Mouse (Mus musculus): ENCODE results near the gene Eef1a2. TPM values are rescaled to one million over a fixed set of nuclear protein-coding genes. Genes with fewer than 3 reads are reported as not detected.
"Not testable (repeated sequence)": the region's sequence is repeated elsewhere in the genome, so short reads cannot be mapped to it uniquely, and the experiment has no call there.

The Eef1a2 gene
- 0.22 and 0.42 TPM in 2 replicates for polyA plus RNA-seq (2016; fragmentation: Nextera tagmentation; extraction: Ambion mirVana)

DNA sequence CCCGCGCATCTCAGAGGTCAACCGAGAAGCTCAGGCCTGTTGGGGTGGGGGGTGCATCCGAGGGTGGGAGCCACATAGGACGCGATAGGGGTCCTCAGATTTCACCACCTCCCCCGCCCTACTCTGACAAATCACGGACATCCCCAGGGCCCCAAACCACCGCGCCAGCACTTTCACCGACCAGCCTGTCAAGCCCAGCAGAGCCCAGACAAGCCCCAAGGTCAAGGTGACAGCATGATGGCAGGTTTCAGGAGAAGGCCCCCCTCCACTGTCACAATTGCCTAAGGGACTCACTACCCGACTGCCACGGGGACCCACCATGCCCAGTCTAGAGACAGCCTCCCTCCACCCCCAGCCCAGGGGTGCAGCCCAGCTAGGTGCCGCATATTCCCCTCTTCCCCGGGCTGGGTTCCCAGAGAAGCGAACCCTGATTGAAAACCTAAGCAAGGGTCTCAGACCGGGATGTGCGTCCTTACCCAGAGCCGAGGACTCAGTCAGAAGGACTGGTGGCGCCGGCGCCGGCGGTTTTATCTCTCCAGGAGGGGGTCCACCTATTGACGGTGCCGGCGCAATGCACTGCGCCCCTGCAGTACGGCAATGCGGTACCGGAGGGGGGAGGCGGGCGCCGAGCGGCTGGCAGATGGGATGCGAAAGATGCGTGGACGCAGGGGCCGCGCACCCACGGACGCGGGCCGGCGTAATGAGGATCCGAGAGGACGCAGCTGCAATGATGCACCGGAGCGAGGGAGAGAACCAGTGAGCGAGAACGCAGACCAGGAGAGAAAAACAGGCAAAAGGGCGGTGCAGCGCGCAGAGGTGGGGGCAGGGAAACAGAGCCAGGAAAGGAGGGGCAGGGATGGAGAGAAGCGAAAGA is at the start of gene Eef1a2:
Gene Eef1a2 (minus strand): TSS at position 767 of the 874 bp plus-strand sequence.
- WGBS = 3% methylated on average over 55 of the region's 55 CpGs
- Histone ChIP-seq H3K27me3 (peaks cover 46% of the 10 kb centered on the region), H3K27ac (no peak within 1 kb of the TSS), H3K4me3 (peak within 1 kb of the TSS; percentile 28), H3K9ac (no peak within 1 kb of the TSS), H3K36me3 (no peaks in the 10 kb centered on the region), H3K9me3 (no peaks in the 10 kb centered on the region), H3K4me1 (peaks cover 6% of the 10 kb centered on the region; the same call in 1 of the 2 replicates), H3K4me2 (replicated peaks) (peak within 1 kb of the TSS; percentile 43)
- ATAC-seq (ENCODE audit: insufficient number of reproducible peaks, insufficient read depth, low FRiP score, low TSS enrichment) = no peak

DNA sequence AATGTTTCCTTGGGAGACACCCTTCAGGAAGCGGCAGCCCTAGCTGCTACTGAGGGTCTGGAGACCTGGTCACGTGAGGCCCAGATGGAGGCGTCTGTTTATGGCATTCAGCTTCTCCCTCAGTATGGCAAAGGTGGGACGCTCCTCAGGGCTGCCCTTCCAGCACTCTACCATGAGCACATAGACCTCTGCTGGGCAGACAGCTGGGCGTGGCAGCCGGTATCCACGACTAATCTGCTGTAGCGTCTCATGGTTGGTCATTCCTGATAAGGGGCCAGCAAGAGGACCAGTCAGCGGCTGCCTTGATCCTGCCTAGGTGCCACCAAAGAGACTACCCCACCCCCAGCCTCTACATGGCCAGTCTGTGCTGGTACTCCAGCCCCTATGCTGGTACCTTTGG is 49.3 kb upstream of the Eef1a2 start:
- H3K4me2 ChIP-seq (replicated peaks) = no peak overlapping the region
- peaks cover 5% of the 10 kb centered on the region for H3K27me3 ChIP-seq
- no peaks in the 10 kb centered on the region for H3K4me1 ChIP-seq
- no peak overlapping the region for H3K27ac ChIP-seq
- no peak overlapping the region for H3K9ac ChIP-seq
- 81% methylated on average over 9 of the region's 9 CpGs for WGBS
- H3K4me3 ChIP-seq = no peak overlapping the region
- no peaks in the 10 kb centered on the region for H3K9me3 ChIP-seq
- no peak for ATAC-seq (ENCODE audit: insufficient number of reproducible peaks, insufficient read depth, low FRiP score, low TSS enrichment)
- H3K36me3 ChIP-seq = no peaks in the 10 kb centered on the region

DNA sequence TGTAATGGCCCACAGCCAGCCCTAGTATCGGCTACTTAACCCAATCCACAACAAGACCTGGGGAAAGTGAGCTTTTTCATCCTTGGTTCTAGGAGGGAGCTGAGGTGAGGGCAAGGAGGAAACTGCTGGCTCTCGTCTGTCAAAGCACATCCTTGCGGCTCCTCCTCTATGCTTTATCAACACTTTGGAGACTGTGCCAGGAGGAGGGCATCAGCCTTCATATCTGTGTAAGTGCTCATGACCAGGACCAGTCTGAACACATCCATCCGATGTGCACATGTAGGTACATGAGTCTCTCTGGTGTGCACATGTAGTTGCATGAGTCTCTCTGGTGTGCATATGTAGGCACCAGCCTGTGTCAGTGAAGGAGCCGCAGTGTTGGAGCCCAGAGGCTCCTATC is 48.9 kb upstream of the Eef1a2 start:
- peaks cover 3% of the 10 kb centered on the region for H3K27me3 ChIP-seq
- no peaks in the 10 kb centered on the region for H3K9me3 ChIP-seq
- no peak for ATAC-seq (ENCODE audit: insufficient number of reproducible peaks, insufficient read depth, low FRiP score, low TSS enrichment)
- WGBS = 84% methylated on average over 5 of the region's 5 CpGs
- no peak overlapping the region for H3K27ac ChIP-seq
- H3K4me2 ChIP-seq (replicated peaks) = no peak overlapping the region
- no peak overlapping the region for H3K4me3 ChIP-seq
- no peaks in the 10 kb centered on the region for H3K36me3 ChIP-seq
- no peaks in the 10 kb centered on the region for H3K4me1 ChIP-seq
- H3K9ac ChIP-seq = no peak overlapping the region

DNA sequence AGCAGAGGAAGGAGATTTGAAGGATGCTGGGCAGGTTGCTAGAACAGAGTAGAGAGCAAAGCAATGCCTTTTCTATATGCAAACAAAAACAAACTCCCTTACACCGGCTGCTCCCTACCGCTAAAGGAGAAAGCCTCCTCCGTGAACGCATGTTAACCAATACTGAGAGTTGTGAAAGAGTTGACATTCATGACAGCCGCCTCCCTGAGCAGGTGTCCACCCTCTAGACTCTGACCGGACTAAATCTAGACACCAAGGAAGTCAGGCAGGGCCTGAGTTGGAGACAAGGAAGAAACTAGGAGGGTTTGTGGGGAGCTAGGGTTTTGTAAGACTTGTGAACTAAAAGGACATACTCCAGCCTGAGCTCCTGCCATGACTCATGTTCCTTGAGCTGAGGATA is 46.1 kb upstream of the Eef1a2 start:
- Histone ChIP-seq H3K27ac (no peak overlapping the region), H3K36me3 (no peaks in the 10 kb centered on the region), H3K4me3 (no peak overlapping the region), H3K9ac (no peak overlapping the region), H3K4me1 (no peaks in the 10 kb centered on the region), H3K4me2 (replicated peaks) (no peak overlapping the region), H3K27me3 (no peaks in the 10 kb centered on the region; the same call in none of the 2 replicates), H3K9me3 (no peaks in the 10 kb centered on the region)
- 81% methylated on average over 6 of the region's 6 CpGs for WGBS
- no peak for ATAC-seq (ENCODE audit: insufficient number of reproducible peaks, insufficient read depth, low FRiP score, low TSS enrichment)

DNA sequence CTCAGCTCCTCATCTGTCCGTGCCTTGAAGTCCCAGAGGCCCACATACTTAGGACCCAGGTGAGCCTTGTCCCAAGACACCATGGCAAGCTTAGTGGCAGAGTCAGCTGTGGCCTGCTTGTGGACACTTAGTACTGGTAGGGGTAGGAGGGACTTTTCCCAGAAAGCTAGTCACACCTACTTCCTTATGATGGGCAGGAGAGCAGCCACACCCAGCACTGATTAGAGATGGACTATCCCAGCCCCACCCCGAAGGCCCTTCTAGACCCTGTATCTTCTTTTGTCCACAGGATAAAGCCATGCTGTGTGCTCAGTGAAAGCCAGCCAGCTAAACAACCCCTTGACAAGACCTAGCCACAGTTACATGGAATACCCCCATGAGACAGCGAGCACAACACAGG is 45.6 kb upstream of the Eef1a2 start, which contains the start of gene Ptk6:
Gene Ptk6 (minus strand): TSS at position 368 of the 400 bp plus-strand sequence.
- no peak for ATAC-seq (ENCODE audit: insufficient number of reproducible peaks, insufficient read depth, low FRiP score, low TSS enrichment)
- H3K9ac ChIP-seq = no peak within 1 kb of the TSS
- H3K9me3 ChIP-seq = no peaks in the 10 kb centered on the region
- no peaks in the 10 kb centered on the region for H3K4me1 ChIP-seq
- WGBS = 83% methylated on average over 3 of the region's 3 CpGs
- H3K36me3 ChIP-seq = no peaks in the 10 kb centered on the region
- no peak within 1 kb of the TSS for H3K4me3 ChIP-seq
- H3K27ac ChIP-seq = no peak within 1 kb of the TSS
- no peak within 1 kb of the TSS for H3K4me2 ChIP-seq (replicated peaks)
- no peaks in the 10 kb centered on the region; the same call in none of the 2 replicates for H3K27me3 ChIP-seq

DNA sequence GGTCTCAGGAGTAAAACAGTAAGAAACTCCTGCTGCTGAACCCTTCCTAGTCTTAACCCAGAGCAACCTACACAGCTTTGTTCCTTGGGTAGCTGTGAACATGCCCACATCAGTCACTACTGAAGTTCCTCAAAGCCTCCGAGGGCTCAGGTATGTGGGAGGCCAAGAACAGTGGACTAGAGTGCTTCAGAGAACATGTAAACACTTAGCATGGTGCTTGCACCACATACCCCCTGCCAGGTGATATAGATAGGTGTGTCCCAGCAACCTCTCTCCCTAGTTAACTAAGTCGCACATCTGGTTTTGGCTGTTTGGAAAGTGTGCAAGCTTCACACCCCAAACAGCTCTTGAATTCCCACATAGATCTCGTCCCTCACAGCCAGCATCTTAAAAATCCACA is 44.8 kb upstream of the Eef1a2 start:
- Histone ChIP-seq H3K4me2 (replicated peaks) (no peak overlapping the region), H3K4me1 (no peaks in the 10 kb centered on the region), H3K36me3 (no peaks in the 10 kb centered on the region), H3K9ac (no peak overlapping the region), H3K27ac (no peak overlapping the region), H3K27me3 (no peaks in the 10 kb centered on the region; the same call in none of the 2 replicates), H3K9me3 (no peaks in the 10 kb centered on the region), H3K4me3 (no peak overlapping the region)
- WGBS = 75% methylated on average over 3 of the region's 3 CpGs
- no peak for ATAC-seq (ENCODE audit: insufficient number of reproducible peaks, insufficient read depth, low FRiP score, low TSS enrichment)

DNA sequence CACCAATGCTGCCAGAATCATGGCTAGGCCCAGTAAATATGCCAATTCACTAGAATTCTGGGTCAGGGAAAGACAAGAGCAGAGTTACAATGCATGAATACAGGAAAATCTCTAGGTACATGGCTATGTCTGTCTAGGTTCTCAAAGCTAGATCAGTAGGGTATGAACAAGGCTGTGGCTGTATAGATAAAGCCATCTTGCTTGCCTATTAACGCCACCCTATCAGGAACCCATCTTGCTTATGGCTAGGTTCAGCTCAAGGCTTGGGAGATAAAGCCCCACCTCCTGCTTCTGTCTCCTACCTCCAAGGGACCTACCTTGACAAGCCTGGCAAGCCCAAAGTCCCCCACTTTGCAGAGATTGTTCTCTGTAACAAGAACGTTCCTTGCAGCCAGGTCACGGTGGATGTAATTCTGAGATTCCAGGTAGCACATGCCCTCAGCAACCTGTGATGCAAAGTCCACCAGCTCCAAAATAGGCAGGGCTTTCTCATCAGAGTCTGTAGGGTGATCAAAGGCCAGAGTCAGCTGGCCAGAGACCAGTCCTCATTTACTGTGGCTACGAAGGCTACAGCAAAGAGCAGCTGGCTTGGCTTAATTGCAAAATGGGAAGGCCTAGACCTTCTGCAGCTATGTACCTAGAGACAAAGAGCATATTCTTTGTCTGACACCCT is 40.0 kb upstream of the Eef1a2 start:
- no peak overlapping the region for H3K4me3 ChIP-seq
- H3K9me3 ChIP-seq = no peaks in the 10 kb centered on the region
- H3K27me3 ChIP-seq = no peaks in the 10 kb centered on the region
- no peaks in the 10 kb centered on the region for H3K4me1 ChIP-seq
- H3K4me2 ChIP-seq (replicated peaks) = no peak overlapping the region
- WGBS = 79% methylated on average over 4 of the region's 4 CpGs
- no peak overlapping the region for H3K9ac ChIP-seq
- ATAC-seq (ENCODE audit: insufficient number of reproducible peaks, insufficient read depth, low FRiP score, low TSS enrichment) = no peak
- H3K36me3 ChIP-seq = no peaks in the 10 kb centered on the region
- no peak overlapping the region for H3K27ac ChIP-seq

DNA sequence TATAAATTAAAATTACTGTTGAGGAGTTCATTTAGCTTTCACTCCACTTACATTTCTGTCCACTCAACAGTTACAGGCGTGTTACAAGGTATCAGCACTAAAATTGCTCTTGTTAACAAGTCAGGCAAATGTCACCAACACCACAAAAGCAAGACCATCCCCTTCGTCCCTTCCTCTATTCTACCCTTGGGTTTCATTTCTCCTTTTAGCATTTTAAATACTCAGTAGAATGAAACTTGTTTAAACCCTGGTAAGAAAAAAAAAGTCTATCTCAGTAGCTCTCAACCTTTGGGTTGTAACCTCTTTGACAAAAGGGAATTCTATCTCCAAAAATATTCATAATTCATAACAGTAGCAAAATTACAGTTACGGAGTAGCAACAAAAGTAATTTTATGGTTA is 36.2 kb upstream of the Eef1a2 start:
- no peak overlapping the region for H3K27ac ChIP-seq
- no peak for ATAC-seq (ENCODE audit: insufficient number of reproducible peaks, insufficient read depth, low FRiP score, low TSS enrichment)
- no peaks in the 10 kb centered on the region for H3K9me3 ChIP-seq
- 73% methylated on average over 3 of the region's 3 CpGs for WGBS
- peaks cover 10% of the 10 kb centered on the region for H3K4me1 ChIP-seq
- peaks cover 8% of the 10 kb centered on the region; the same call in 1 of the 2 replicates for H3K36me3 ChIP-seq
- H3K27me3 ChIP-seq = no peaks in the 10 kb centered on the region
- no peak overlapping the region for H3K9ac ChIP-seq
- H3K4me2 ChIP-seq (replicated peaks) = no peak overlapping the region
- no peak overlapping the region for H3K4me3 ChIP-seq

DNA sequence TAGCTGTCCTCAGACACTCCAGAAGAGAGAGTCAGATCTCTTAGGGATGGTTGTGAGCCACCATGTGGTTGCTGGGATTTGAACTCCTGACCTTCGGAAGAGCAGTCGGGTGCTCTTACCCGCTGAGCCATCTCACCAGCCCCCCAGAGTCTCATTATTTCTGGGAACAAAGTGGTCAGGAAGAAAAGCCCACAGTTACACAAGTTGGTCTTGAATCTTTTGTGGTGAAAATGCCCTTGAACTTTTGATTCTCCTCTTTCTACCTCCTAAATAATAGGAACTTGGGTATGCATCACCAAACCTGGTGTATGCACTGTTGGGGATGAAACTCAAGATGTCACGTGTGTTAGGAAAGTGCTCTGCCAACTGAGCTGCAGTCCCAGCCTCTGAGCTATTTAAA is 35.1 kb upstream of the Eef1a2 start:
- peaks cover 10% of the 10 kb centered on the region for H3K4me1 ChIP-seq
- H3K4me2 ChIP-seq (replicated peaks) = no peak overlapping the region
- no peaks in the 10 kb centered on the region for H3K27me3 ChIP-seq
- H3K36me3 ChIP-seq = peaks cover 8% of the 10 kb centered on the region; the same call in 1 of the 2 replicates
- no peak overlapping the region for H3K27ac ChIP-seq
- no peak overlapping the region for H3K9ac ChIP-seq
- no peaks in the 10 kb centered on the region for H3K9me3 ChIP-seq
- no peak for ATAC-seq (ENCODE audit: insufficient number of reproducible peaks, insufficient read depth, low FRiP score, low TSS enrichment)
- no peak overlapping the region for H3K4me3 ChIP-seq
- WGBS = 65% methylated on average over 4 of the region's 4 CpGs

DNA sequence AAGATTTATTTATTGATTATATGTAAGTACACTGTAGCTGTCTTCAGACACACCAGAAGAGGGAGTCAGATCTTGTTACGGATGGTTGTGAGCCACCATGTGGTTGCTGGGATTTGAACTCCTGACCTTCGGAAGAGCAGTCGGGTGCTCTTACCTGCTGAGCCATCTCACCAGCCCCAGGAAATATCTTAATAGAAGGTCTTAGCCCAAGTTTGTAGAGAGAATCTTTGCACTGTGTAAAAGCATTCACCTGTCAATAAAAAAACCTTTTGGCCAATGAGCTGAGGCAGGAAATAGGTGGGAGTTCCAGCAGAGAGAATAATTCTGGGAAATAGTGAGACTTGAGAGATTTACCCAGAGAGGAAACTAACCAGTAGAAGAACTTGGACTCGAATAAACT is 34.6 kb upstream of the Eef1a2 start:
- not testable (repeated sequence) for H3K27ac ChIP-seq; H3K9ac ChIP-seq; H3K27me3 ChIP-seq; H3K36me3 ChIP-seq; ATAC-seq (ENCODE audit: insufficient number of reproducible peaks, insufficient read depth, low FRiP score, low TSS enrichment); H3K4me2 ChIP-seq (replicated peaks); H3K4me3 ChIP-seq; H3K4me1 ChIP-seq; H3K9me3 ChIP-seq
- 76% methylated on average over 4 of the region's 4 CpGs for WGBS

DNA sequence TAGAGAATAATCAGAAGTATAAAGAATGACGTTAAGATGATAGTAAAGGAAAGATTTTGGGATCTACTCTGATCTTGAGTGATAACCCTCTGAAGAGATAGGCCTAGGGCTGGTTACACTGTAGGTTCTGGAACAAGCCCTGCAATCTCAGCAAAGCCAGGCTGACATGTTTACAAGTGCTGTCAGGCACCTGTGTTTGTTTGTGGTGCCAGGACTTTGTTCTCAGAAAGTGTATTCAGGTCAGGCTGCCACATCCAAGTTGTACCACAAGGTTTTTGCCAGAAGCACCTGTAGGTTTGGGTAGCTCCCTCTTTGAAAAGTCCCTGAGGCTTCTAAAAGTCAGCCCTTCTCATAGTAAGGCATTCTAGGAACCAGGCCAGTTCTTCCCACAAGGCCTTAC is 32.5 kb upstream of the Eef1a2 start:
- Histone ChIP-seq H3K27ac (peak overlapping the region; percentile 57; the same call in 1 of the 2 replicates), H3K4me2 (replicated peaks) (no peak overlapping the region), H3K36me3 (peaks cover 8% of the 10 kb centered on the region; the same call in 1 of the 2 replicates), H3K9ac (no peak overlapping the region), H3K27me3 (no peaks in the 10 kb centered on the region), H3K4me3 (no peak overlapping the region), H3K9me3 (no peaks in the 10 kb centered on the region), H3K4me1 (peaks cover 10% of the 10 kb centered on the region)
- 75% methylated on average over 1 of the region's 1 CpGs for WGBS
- ATAC-seq (ENCODE audit: insufficient number of reproducible peaks, insufficient read depth, low FRiP score, low TSS enrichment) = no peak

DNA sequence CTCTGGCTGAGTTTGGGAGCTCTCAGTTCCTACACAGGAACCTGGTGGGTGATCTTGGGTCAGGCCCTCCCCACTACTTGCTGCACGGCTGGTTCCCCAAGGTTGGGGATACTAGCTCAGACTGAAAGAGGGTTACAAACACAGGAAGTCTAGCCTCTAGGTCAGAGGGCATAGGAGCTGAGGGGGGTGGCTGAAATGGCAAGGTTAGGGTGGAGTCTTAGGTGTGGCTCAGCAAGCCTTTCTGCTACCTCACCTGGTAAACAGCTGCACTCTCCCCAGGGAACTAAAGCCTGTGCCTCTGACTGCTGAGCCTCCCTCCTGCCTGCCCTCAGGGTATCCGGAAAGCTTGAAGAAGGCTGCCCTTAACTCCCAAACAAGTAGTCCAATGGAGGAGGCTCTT is 31.9 kb upstream of the Eef1a2 start:
- Histone ChIP-seq H3K36me3 (peaks cover 8% of the 10 kb centered on the region; the same call in 1 of the 2 replicates), H3K9ac (peak overlapping the region; percentile 40; the same call in 1 of the 2 replicates), H3K27me3 (no peaks in the 10 kb centered on the region), H3K4me3 (peak overlapping the region; percentile 77), H3K9me3 (no peaks in the 10 kb centered on the region), H3K4me2 (replicated peaks) (peak overlapping the region; percentile 69), H3K27ac (peak overlapping the region; percentile 57), H3K4me1 (peaks cover 10% of the 10 kb centered on the region)
- WGBS = 31% methylated on average over 2 of the region's 2 CpGs
- no peak for ATAC-seq (ENCODE audit: insufficient number of reproducible peaks, insufficient read depth, low FRiP score, low TSS enrichment)
